Mouse (Mus musculus): Measurements from ENCODE around the gene Edrf1.

- TF ChIP-seq CTCF (IDR thresholded peaks at IDR 0.05; ENCODE audit: extremely low read depth, insufficient read depth, insufficient read length, insufficient replicate concordance) (no peak), POLR2A (IDR thresholded peaks at IDR 0.05; ENCODE audit: low read depth, low read length) (no peak)
These were observed 28.6 kb upstream of the Edrf1 start for GRCm38 (mm10) chr7:133608631-133609340.

Data from spleen, adult 2 months (tissue).